Comparison of ENCODE assay signal across 9 mouse cellular contexts in the genomic region with DNA sequence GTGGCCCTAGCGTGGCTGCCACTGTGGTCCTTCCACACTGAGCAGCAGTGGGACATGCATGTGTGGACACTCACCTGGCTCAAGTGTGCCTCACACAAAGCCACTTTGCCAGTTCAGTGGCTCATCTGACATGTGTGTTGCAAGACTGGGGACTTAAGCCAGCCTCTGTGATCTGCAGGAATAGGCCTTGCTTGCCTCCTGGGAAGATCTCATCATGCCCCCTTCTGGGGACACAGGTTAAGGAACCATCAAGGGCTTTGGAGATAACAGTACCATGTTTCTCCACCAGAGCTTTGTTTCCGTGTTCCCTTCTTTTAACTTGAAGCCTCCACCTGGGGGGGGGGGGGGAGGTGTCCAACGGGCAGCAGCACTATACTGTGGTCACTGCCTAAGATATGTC. TPM values are rescaled to one million over a fixed set of nuclear protein-coding genes. Genes with fewer than 3 reads are reported as not detected.
DNase-seq lines count a peak whose midpoint lies in the region; ATAC-seq and TF ChIP-seq lines count a peak whose summit lies in the region.
"Had no signal": no experiment of that assay in that cellular context is flagged by ENCODE, and none has a peak within 500 bp of the region (broad histone marks: within the 10 kb centered on the region; RNA-seq: fewer than 3 reads in every experiment).

No protein-coding gene starts in this region.

- ATAC-seq in limb, embryonic 13.5 days (ENCODE audit: low FRiP score, low read depth): 0 out of 2 replicates have a peak, but pooled peaks have one; percentile 19
- ATAC-seq in intestine, embryonic 16.5 days: peak; percentile 40; the same call in 1 of the 2 replicates

- no peak for TF ChIP-seq POLR2A in myocyte (IDR thresholded peaks at IDR 0.05; ENCODE audit: insufficient read length, low read depth)

- H3K36me3 ChIP-seq in limb, embryonic 13.5 days: peaks cover 93% of the 10 kb centered on the region
- peaks cover 98% of the 10 kb centered on the region for H3K36me3 ChIP-seq in limb, embryonic 10.5 days
- H3K36me3 ChIP-seq in intestine, embryonic 16.5 days (ENCODE audit: control insufficient read depth, insufficient read depth, low read length): peaks cover 3% of the 10 kb centered on the region; the same call in 1 of the 2 replicates
- peaks cover 15% of the 10 kb centered on the region for H3K36me3 ChIP-seq in myocyte (ENCODE audit: control insufficient read depth, insufficient read depth)

- WGBS in limb, embryonic 13.5 days: 61% methylated on average over 3 of the region's 3 CpGs
- 67% methylated on average over 3 of the region's 3 CpGs for WGBS in limb, embryonic 10.5 days
- WGBS in intestine, embryonic 16.5 days: 56% methylated on average over 3 of the region's 3 CpGs

- no peak overlapping the region for H3ac ChIP-seq in myocyte (ENCODE audit: control insufficient read depth, insufficient read length)

- no peak overlapping the region for H3K4me2 ChIP-seq in limb, embryonic 13.5 days (replicated peaks)
- H3K4me2 ChIP-seq in intestine, embryonic 16.5 days (ENCODE audit: low read depth, low read length): no peak overlapping the region
- H3K4me2 ChIP-seq in myocyte (ENCODE audit: low read depth): no peak overlapping the region

- no peaks in the 10 kb centered on the region for H3K4me1 ChIP-seq in limb, embryonic 13.5 days
- no peaks in the 10 kb centered on the region for H3K4me1 ChIP-seq in limb, embryonic 10.5 days
- no peaks in the 10 kb centered on the region for H3K4me1 ChIP-seq in intestine, embryonic 16.5 days (ENCODE audit: control insufficient read depth, insufficient read depth, low read length)

- DNase-seq in limb, embryonic 10.5 days (ENCODE audit: low spot score): no peak
- peak; percentile 71 for DNase-seq in MN1 (ENCODE audit: low spot score)
- no peak for DNase-seq in frontal cortex, postnatal 10 days (ENCODE audit: low spot score in 2 of 2)
- DNase-seq in spleen, postnatal 4 days (ENCODE audit: low spot score in 2 of 2): no peak
- DNase-seq in layer of hippocampus, postnatal 10 days (ENCODE audit: low spot score in 2 of 2): no peak

- no peak overlapping the region for H3K9ac ChIP-seq in limb, embryonic 13.5 days
- no peak overlapping the region for H3K9ac ChIP-seq in intestine, embryonic 16.5 days (ENCODE audit: low read depth, low read length)

- no peak overlapping the region for H3K4me3 ChIP-seq in limb, embryonic 13.5 days
- no peak overlapping the region for H3K4me3 ChIP-seq in limb, embryonic 10.5 days
- no peak overlapping the region for H3K4me3 ChIP-seq in intestine, embryonic 16.5 days (ENCODE audit: low read length)
- no peak overlapping the region for H3K4me3 ChIP-seq in myocyte
- H3K4me3 ChIP-seq: midbrain, embryonic 10.5 days had no signal

- H3K9me3 ChIP-seq in limb, embryonic 13.5 days: no peaks in the 10 kb centered on the region
- no peaks in the 10 kb centered on the region for H3K9me3 ChIP-seq in limb, embryonic 10.5 days (replicated peaks)
- no peaks in the 10 kb centered on the region for H3K9me3 ChIP-seq in intestine, embryonic 16.5 days (ENCODE audit: control insufficient read depth, low read length)
- H3K9me3 ChIP-seq: midbrain, embryonic 10.5 days had no signal

- no peaks in the 10 kb centered on the region for H3K27me3 ChIP-seq in limb, embryonic 13.5 days
- no peaks in the 10 kb centered on the region for H3K27me3 ChIP-seq in limb, embryonic 10.5 days (ENCODE audit: low read depth, poor library complexity, severe bottlenecking)
- H3K27me3 ChIP-seq in intestine, embryonic 16.5 days (replicated peaks; ENCODE audit: control insufficient read depth, insufficient read depth, low read length): no peaks in the 10 kb centered on the region
- H3K27me3 ChIP-seq in myocyte (ENCODE audit: control insufficient read depth, insufficient read depth, insufficient read length): no peaks in the 10 kb centered on the region

- no peaks in the 10 kb centered on the region for H3K79me2 ChIP-seq in myocyte (ENCODE audit: control insufficient read depth, insufficient read depth)

- no peak overlapping the region for H3K27ac ChIP-seq in limb, embryonic 13.5 days
- H3K27ac ChIP-seq in limb, embryonic 10.5 days: no peak overlapping the region
- no peak overlapping the region for H3K27ac ChIP-seq in intestine, embryonic 16.5 days (ENCODE audit: low read length)
- H3K27ac ChIP-seq: midbrain, embryonic 10.5 days had no signal

TF ChIP-seq in myocyte, 11 proteins besides CTCF, POLR2A, EP300 and RAD21:
- TF ChIP-seq TCF3 (IDR thresholded peaks at IDR 0.05; ENCODE audit: insufficient read length, low read depth): no peak
- TF ChIP-seq CEBPB (IDR thresholded peaks at IDR 0.05; ENCODE audit: insufficient read depth, poor library complexity, severe bottlenecking): 0 out of 2 replicates have a peak, but pooled peaks have one; percentile 11
- no peak for TF ChIP-seq USF1 (IDR thresholded peaks at IDR 0.05; ENCODE audit: low read depth)

RNA-seq across cellular contexts. Expression of a gene that starts 35.8 kb away (rescaled TPM):
- 25.8 and 27.2 TPM in 2 replicates for polyA plus RNA-seq in limb, embryonic 13.5 days (2015; fragmentation: Nextera tagmentation; extraction: Ambion mirVana)
- polyA plus RNA-seq in limb, embryonic 10.5 days (2016; fragmentation: Nextera tagmentation; extraction: Ambion mirVana): 30.5 and 34.7 TPM in 2 replicates
- polyA plus RNA-seq in intestine, embryonic 16.5 days (2015; fragmentation: Nextera tagmentation; extraction: Ambion mirVana): 9.9 and 10.5 TPM in 2 replicates
- polyA plus RNA-seq in myocyte (2012; fragmentation: generic; extraction: Trizol): 4.1 TPM
- total RNA-seq in layer of hippocampus, postnatal 10 days (2021): 10 to 100 TPM; 26.7 to 28.0 TPM
